Mouse (Mus musculus): Measurements from ENCODE around the gene Sgce.

- TF ChIP-seq CTCF (IDR thresholded peaks at IDR 0.05; ENCODE audit: low read depth, low read length) (no peak), TAL1 (conservative IDR thresholded peaks at IDR 0.05; ENCODE audit: low read depth, low read length) (no peak), GATA1 (IDR thresholded peaks at IDR 0.05; ENCODE audit: borderline replicate concordance, low read length) (no peak), POLR2AphosphoS5 (IDR thresholded peaks at IDR 0.05; ENCODE audit: insufficient replicate concordance, low read depth, low read length) (no peak)
Observed at GRCm38 (mm10) chr6:4740511-4740910, 6.5 kb downstream of the Sgce start.
